Mouse (Mus musculus): ENCODE results near the gene Plxnb1.

Plxnb1 gene

GRCm38 (mm10) chr9:109060898-109061295 lies 34.3 kb upstream of the Plxnb1 start:
- DNase-seq (ENCODE audit: low read depth) = no peak

- peak; percentile 18 for DNase-seq (ENCODE audit: low read depth)
These were observed 27.0 kb upstream of the Plxnb1 start for GRCm38 (mm10) chr9:109068095-109068735.

DNA sequence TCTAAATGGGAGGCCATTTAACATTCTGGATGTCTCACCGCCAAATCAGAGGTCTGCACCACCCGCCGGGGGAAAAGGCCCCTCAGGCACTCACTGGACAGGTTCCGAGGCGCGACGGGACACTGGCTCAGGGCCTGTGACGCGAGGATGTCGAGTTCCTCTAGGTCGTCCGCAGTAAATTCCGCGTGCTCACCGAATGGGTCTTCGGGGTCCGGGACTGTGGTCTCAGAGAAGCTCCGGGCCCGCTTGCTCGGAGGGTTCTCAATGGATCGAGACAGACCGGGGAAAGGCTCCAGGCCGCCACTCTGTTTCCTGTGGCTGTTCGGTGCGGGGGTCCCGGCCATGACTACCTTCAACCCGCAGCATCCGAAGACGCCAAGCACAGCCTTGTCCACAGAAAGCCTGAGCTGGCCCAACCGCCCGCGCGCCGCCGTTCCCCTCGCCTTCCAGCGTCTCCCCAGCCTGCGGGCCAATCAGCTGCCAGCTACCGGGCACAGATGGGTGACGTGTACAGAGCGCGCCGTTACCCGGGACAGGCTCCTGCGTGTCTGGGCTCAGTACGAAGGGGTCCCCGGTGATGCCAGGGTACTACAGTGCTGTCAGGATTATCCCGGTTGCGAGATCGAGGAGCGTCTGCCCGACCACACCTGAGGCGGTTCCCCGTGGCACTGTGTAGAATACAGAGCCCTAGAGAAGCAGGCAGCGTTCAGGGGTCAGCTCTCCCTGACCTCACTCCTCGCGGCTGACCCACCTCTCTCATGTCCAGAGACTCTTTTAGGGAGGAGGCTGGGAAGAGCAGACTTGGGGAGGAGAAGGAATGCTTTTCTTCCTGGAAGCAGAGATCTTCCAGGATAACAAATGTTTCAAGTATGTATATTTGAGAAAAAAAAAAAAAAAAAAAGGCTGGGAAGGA lies 21.3 kb upstream of the Plxnb1 start, which contains the start of gene Atrip:
Atrip (minus strand) TSS at position 464 of the 913 bp plus-strand sequence.
- peak; percentile 91 for DNase-seq (ENCODE audit: low read depth)

DNA sequence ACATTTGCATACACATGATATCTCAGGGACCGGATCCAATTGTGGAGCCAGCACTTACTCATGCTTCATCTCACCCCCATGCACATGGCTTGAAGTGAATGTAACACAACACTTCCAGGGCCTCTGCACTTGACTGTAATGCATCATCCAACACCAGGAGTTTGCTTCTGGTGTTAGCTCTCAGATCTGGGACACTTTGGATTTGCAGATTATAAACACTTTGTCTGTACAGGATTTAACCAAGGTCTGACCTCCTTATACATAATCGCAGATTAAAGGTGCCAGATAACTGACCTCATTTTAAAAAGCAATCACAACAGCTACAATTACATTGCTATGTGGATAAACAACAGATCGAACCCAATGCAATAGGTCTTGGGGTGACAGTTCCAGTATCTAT lies 14.7 kb upstream of the Plxnb1 start:
- DNase-seq (ENCODE audit: low read depth) = no peak

- no peak for DNase-seq (ENCODE audit: low read depth)
These were observed 13.5 kb upstream of the Plxnb1 start for GRCm38 (mm10) chr9:109081749-109082123.

DNA sequence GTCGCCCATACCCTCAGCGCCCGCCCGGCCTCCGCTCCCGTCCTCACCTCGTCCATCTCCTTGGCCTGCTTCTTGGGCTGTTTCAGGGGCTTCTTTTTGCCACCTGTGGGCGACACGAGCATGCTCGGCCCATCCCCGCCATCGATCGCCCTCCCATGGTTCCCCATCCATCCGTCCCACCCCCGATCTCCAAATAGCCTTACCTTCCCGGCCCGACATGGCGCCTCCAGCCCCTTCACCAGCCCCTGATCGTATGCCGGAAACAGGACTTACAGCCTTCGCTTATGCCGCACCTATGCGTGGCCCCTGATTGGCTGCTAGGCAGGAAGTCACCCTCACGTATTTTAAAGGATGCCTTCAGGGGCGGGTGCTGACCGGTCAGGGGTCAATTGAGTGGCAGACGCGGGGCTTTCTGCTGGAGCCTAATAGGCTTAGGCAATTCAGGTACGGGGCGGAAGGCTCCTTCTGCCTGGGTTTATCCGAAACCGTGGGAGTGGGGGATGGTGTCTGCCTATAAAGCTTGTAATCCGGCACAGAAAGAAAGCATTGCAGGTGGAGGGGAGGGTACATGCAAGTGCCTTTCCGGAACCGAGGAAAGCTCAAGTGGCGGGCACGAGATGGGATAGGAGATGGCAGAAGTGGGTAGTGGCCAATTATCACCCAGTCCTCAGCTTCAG lies 12.9 kb upstream of the Plxnb1 start, which contains the start of the genes Ccdc51 and Tma7:
Ccdc51 (plus strand) TSS at position 370 of the 677 bp plus-strand sequence.
Tma7 (minus strand) TSS at position 464 of the 677 bp plus-strand sequence.
- peak; percentile 76 for DNase-seq (ENCODE audit: low read depth)

DNA sequence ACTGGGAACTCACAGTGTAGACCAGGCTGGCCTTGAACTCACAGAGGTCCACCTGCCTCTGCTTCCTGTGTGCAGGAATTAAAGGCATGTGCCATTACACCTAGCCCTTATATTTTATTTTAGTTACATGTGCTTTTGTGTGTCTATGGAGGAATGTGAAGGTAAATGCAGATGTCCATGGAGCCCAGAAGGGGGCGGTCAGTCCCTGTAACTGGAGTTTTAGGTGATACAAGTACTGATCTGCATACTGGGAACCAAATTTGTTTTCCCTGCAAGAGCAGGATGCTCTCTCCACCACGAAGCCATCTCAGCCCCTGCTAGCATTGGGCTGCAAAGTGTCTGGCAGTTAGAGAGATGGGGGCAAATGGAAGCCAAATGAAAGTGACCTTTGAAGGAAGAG lies 10.3 kb upstream of the Plxnb1 start:
- DNase-seq (ENCODE audit: low read depth) = peak; percentile 72

- DNase-seq (ENCODE audit: low read depth) = peak; percentile 68
These were observed 7.2 kb upstream of the Plxnb1 start for GRCm38 (mm10) chr9:109087987-109088386.

GRCm38 (mm10) chr9:109090446-109090845 lies 4.7 kb upstream of the Plxnb1 start:
- DNase-seq (ENCODE audit: low read depth) = no peak

GRCm38 (mm10) chr9:109091802-109092201 lies 3.4 kb upstream of the Plxnb1 start:
- no peak for DNase-seq (ENCODE audit: low read depth)

GRCm38 (mm10) chr9:109092799-109093198 lies 2.4 kb upstream of the Plxnb1 start:
- no peak for DNase-seq (ENCODE audit: low read depth)

DNA sequence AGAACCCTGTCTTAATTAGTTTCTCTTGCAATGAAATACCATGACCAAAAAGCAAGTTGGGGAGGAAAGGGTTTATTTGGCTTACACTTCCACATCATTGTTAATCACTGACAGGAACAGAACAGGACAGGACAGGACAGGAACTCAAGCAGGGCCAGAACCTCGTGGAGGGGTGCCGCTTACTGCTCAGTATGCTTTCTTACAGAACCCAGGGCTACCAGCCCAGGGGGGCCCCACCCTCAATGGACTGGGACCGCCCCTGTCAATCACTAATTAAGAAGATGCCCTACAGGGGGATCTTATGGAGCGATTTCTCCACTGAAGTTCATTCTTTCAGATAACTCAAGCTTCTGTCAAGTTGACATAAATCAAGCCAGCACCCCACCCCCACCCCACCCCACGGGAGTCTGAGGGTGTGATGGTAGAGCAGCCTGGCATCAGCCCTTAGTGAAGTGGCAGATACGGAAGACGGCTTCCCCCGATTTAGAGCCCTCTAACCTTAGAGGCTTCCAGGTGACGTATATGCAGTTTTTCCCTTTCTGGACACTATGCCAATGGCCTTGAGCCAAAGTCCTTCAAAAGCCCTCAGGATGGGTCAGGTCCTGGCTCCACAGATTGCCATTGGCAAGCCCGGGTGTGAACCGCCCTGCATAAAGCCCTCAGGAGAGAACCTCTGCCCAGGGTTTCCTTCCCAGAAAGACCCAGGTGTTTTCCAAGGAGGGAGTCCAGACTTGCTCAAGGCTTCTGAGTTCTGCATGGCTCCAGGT lies 1.2 kb upstream of the Plxnb1 start:
- no peak for DNase-seq (ENCODE audit: low read depth)

- peak; percentile 51 for DNase-seq (ENCODE audit: low read depth)
These were observed 544 bp upstream of the Plxnb1 start for GRCm38 (mm10) chr9:109094553-109095136.

DNA sequence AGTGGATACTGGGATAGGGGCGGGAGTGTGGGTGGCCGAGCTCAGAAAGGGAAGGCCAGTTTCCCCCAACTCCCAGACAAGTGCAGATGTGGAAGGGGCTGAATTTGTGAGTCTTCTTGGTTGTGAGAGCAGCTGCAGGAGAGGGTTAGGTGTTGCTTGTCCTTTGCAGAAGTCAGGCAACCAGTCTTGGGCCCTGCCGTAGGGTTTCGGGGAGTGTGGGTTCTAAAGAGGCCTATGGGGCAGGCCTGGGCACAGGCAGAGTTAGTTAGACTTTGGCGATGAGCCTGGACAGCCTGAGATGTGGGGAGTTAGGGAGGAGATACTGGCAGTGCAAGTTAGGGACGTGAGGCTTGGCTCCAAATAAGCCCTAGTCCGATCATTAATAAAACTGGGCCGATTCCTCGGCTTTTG lies 1.1 kb downstream of the Plxnb1 start:
- DNase-seq (ENCODE audit: low read depth) = peak; percentile 60

- DNase-seq (ENCODE audit: low read depth) = no peak
These were observed 1.7 kb downstream of the Plxnb1 start for GRCm38 (mm10) chr9:109096856-109097255.

- no peak for DNase-seq (ENCODE audit: low read depth)
These were observed 2.1 kb downstream of the Plxnb1 start for GRCm38 (mm10) chr9:109097291-109097690.

GRCm38 (mm10) chr9:109097831-109098230 lies 2.6 kb downstream of the Plxnb1 start:
- peak; percentile 14 for DNase-seq (ENCODE audit: low read depth)

- DNase-seq (ENCODE audit: low read depth) = no peak
These were observed 3.2 kb downstream of the Plxnb1 start for GRCm38 (mm10) chr9:109098366-109098765.

GRCm38 (mm10) chr9:109098969-109099368 lies 3.8 kb downstream of the Plxnb1 start:
- DNase-seq (ENCODE audit: low read depth) = peak; percentile 42

- DNase-seq (ENCODE audit: low read depth) = no peak
These were observed 5.2 kb downstream of the Plxnb1 start for GRCm38 (mm10) chr9:109100307-109100928.

DNA sequence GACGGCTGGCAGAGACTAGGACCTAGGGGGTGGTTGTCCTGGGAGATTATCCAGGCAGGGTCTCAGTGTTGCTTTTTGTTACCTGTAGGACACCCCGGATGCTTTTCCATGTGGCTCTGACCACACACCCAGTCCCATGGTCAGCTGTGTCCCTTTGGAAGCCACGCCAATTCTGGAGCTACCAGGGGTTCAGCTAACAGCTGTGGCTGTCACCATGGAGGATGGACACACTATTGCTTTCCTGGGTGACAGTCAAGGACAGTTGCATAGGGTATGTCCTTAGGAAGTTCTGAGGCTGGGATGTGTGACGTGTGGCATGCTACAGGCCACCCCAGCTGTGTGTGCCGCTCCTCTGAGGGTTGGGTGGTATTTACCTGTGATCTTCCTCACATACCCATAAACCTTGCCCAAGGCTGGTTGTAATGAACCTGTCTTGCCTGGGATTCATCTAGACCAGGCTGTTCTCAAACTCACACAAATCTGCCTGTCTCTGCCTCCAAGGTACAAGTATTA lies 6.8 kb downstream of the Plxnb1 start:
- no peak for DNase-seq (ENCODE audit: low read depth)
